Mouse (Mus musculus) ES-E14 (cell line): ENCODE measurements around the gene Sh3kbp1. TPM values are rescaled to one million over a fixed set of nuclear protein-coding genes. Genes with fewer than 3 reads are reported as not detected.

Source experiments
- DNase-seq: peaks from one replicate; pipeline ENCODE4 v3.0.0-alpha.2; 2013; ENCODE audit warnings: low read depth, low spot score
- H3K27ac ChIP-seq: 2 replicates; pipeline ENCODE4 v1.5.1; 2012; ENCODE audit warnings: low read depth, mild to moderate bottlenecking, low read length, moderate library complexity, mixed read lengths; ENCODE audit not compliant: poor library complexity, insufficient read depth, severe bottlenecking
- H3K36me3 ChIP-seq: 2 replicates; pipeline ENCODE4 v1.6.1; 2012; ENCODE audit warnings: mild to moderate bottlenecking, low read length, moderate library complexity, mixed read lengths; ENCODE audit not compliant: control insufficient read depth, poor library complexity, insufficient read depth, severe bottlenecking
- H3K4me1 ChIP-seq, 2 experiments: fragments of 150-350 bp in 1 of 2; sonication (generic) in 1 of 2; 2 replicates each; pipeline ENCODE4 v1.6.1; 2012; ENCODE audit warnings: low read length in 2 of 2, mild to moderate bottlenecking in 1 of 2, mixed read lengths in 1 of 2; ENCODE audit not compliant: control insufficient read depth in 2 of 2, insufficient read depth in 2 of 2, poor library complexity in 1 of 2
- H3K4me3 ChIP-seq, 2 experiments: fragments of 150-350 bp in 1 of 2; sonication (generic) in 1 of 2; 2 replicates each; pipeline ENCODE4 v1.5.1; 2012; ENCODE audit warnings: low read length in 2 of 2, low read depth in 1 of 2, mild to moderate bottlenecking in 1 of 2, mixed read lengths in 1 of 2; ENCODE audit not compliant: insufficient read depth in 1 of 2, poor library complexity in 1 of 2, severe bottlenecking in 1 of 2
- H3K9ac ChIP-seq: 2 replicates; pipeline ENCODE4 v1.6.1; 2012; ENCODE audit warnings: low read depth, mild to moderate bottlenecking, low read length, mixed read lengths; ENCODE audit not compliant: poor library complexity, insufficient read depth, severe bottlenecking
- H3K9me3 ChIP-seq: fragments of 150-350 bp; sonication (generic); 2 replicates; pipeline ENCODE4 v1.6.1; 2012; ENCODE audit warnings: low read depth, mild to moderate bottlenecking, low read length; ENCODE audit not compliant: control insufficient read depth, insufficient read depth
- CHD2 ChIP-seq: IDR thresholded peaks from 2 replicates; pipeline ENCODE4 v1.6.1; 2014; ENCODE audit warnings: mild to moderate bottlenecking, low read depth, low read length, inconsistent platforms
- HCFC1 ChIP-seq: IDR thresholded peaks from 2 replicates; pipeline ENCODE4 v1.6.1; 2012; ENCODE audit warnings: low read length, inconsistent platforms, borderline replicate concordance; ENCODE audit not compliant: insufficient read depth
- MAFK ChIP-seq: IDR thresholded peaks from 2 replicates; pipeline ENCODE4 v1.6.1; 2014; ENCODE audit warnings: mild to moderate bottlenecking, low read depth, low read length, inconsistent platforms; ENCODE audit not compliant: insufficient read depth
- ZC3H11A ChIP-seq: IDR thresholded peaks from 2 replicates; pipeline ENCODE4 v1.6.1; 2012; ENCODE audit warnings: low read depth, mild to moderate bottlenecking, inconsistent platforms, low read length, borderline replicate concordance
- ZNF384 ChIP-seq: IDR thresholded peaks from 2 replicates; pipeline ENCODE4 v1.6.1; 2012; ENCODE audit warnings: low read depth, low read length, inconsistent platforms
- in situ Hi-C, 2 experiments: fragments of 600-800 bp; cut with MboI; formaldehyde crosslinking; loops; one replicate each; pipeline ENCODE4 v1.15.1; 2025; ENCODE audit warnings: low sequenced_read_pairs in 2 of 2, inconsistent platforms in 1 of 2; ENCODE audit not compliant: unreplicated experiment in 2 of 2
- total RNA-seq: library from RNA; depleted of rRNA; stranded (reverse); fragments of 300-350 nt; gene quantifications from 2 replicates; pipeline ENCODE4 v1.2.3, GENCODE M21; 2012

Sh3kbp1 gene
- total RNA-seq, 1 experiment = 8.5 TPM

DNA sequence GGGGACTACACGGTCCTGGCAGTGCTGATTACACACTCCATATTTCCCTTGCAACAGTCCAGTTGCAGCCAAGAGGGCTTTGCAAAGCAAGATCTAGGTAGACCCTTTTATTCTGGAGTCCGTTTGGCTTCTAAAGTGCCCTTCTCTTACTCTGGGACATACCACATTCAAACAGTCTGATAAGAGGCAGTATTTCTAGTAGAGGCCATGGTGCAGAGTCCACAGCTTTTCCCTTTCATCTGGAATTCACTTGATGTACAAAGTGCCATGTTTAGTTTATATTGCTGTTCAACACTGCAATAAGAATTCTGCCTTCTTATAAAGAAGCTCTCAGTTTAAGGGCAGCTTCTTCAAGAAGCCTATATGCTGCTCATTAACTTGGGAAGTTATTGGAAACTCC lies 168.5 kb downstream of the Sh3kbp1 start:
- in situ Hi-C loops = no loop called here
- Histone ChIP-seq H3K9me3 (no peaks in the 10 kb centered on the region), H3K27ac (no peak overlapping the region), H3K4me1 (no peaks in the 10 kb centered on the region), H3K36me3 (no peaks in the 10 kb centered on the region), H3K9ac (no peak overlapping the region), H3K4me3 (no peak overlapping the region)
- TF ChIP-seq CHD2 = no peak
- TF ChIP-seq HCFC1 = no peak
- TF ChIP-seq ZC3H11A = no peak
- no peak for TF ChIP-seq ZNF384
- DNase-seq = no peak

- Histone ChIP-seq H3K9me3 (no peaks in the 10 kb centered on the region), H3K36me3 (no peaks in the 10 kb centered on the region), H3K27ac (no peak overlapping the region), H3K4me3 (no peak overlapping the region), H3K9ac (no peak overlapping the region), H3K4me1 (no peaks in the 10 kb centered on the region)
- no peak for DNase-seq
- in situ Hi-C loops = no loop called here
- TF ChIP-seq ZNF384 (no peak), HCFC1 (no peak), ZC3H11A (no peak), MAFK (no peak), CHD2 (no peak)
Observed at GRCm38 (mm10) chrX:159804371-159804770, 177.3 kb downstream of the Sh3kbp1 start.

DNA sequence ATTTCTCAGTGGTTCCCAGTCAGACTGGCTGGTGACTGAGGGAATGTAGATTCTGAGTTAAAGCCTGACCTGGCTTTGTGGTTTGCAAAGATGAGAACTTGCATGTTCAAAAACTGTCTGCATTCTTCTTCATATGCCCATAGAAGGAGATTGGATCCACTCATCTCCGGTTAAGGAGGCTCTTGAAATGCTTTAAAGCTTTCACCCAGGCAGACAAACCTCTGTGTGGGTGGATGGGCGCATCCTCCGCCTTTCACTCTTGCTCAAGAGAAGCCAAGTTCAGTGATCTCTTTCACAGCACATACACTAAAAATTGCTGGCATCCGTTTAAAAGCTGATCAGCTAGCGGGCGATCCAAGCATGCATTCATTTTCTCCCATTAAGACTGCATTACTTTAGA lies 182.4 kb downstream of the Sh3kbp1 start:
- H3K4me3 ChIP-seq = no peak overlapping the region
- in situ Hi-C loops = no loop called here
- H3K27ac ChIP-seq = no peak overlapping the region
- DNase-seq = no peak
- no peaks in the 10 kb centered on the region for H3K36me3 ChIP-seq
- no peak overlapping the region for H3K9ac ChIP-seq
- no peaks in the 10 kb centered on the region for H3K4me1 ChIP-seq
- H3K9me3 ChIP-seq = no peaks in the 10 kb centered on the region
- TF ChIP-seq ZNF384 (no peak), HCFC1 (no peak), ZC3H11A (no peak), CHD2 (no peak), MAFK (no peak)

DNA sequence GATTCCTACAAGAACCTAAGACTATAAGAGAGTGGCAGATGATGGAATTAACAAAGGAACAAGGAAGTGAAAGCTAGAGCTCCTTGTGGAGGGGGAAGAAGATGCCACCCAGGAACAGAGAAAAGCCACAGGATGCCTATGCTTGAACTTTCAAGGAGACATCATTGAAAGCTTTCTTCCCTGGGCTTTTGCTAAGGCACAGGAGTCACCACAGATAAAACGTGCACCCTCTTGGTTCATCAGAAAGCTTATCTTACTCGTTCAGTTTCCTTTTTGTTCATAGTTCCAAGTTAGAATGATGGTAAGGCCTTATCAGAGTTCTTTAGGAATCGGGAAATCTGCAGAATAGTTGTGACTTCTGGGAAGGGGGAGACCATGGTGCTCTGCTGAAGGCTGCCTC lies 183.4 kb downstream of the Sh3kbp1 start:
- no peak for DNase-seq
- in situ Hi-C loops = no loop called here
- TF ChIP-seq MAFK (no peak), CHD2 (no peak), ZNF384 (no peak)
- Histone ChIP-seq H3K4me1 (no peaks in the 10 kb centered on the region), H3K36me3 (no peaks in the 10 kb centered on the region), H3K9me3 (no peaks in the 10 kb centered on the region), H3K9ac (no peak overlapping the region), H3K27ac (no peak overlapping the region), H3K4me3 (no peak overlapping the region)

GRCm38 (mm10) chrX:159817508-159817907 lies 190.4 kb downstream of the Sh3kbp1 start:
- Histone ChIP-seq H3K9me3 (no peaks in the 10 kb centered on the region), H3K9ac (no peak overlapping the region), H3K36me3 (no peaks in the 10 kb centered on the region), H3K4me3 (no peak overlapping the region), H3K4me1 (no peaks in the 10 kb centered on the region), H3K27ac (no peak overlapping the region)
- in situ Hi-C loops = no loop called here
- TF ChIP-seq HCFC1 = no peak
- no peak for TF ChIP-seq MAFK
- TF ChIP-seq CHD2 = no peak
- TF ChIP-seq ZC3H11A = no peak
- TF ChIP-seq ZNF384 = no peak
- no peak for DNase-seq
